Mouse (Mus musculus): Measurements from ENCODE around the gene Izumo3. TPM values are rescaled to one million over a fixed set of nuclear protein-coding genes. Genes with fewer than 3 reads are reported as not detected.
"Not testable (repeated sequence)": the region's sequence is repeated elsewhere in the genome, so short reads cannot be mapped to it uniquely, and the experiment has no call there.

Gene Izumo3
- total RNA-seq (2017) = not detected in 2 replicates

DNA sequence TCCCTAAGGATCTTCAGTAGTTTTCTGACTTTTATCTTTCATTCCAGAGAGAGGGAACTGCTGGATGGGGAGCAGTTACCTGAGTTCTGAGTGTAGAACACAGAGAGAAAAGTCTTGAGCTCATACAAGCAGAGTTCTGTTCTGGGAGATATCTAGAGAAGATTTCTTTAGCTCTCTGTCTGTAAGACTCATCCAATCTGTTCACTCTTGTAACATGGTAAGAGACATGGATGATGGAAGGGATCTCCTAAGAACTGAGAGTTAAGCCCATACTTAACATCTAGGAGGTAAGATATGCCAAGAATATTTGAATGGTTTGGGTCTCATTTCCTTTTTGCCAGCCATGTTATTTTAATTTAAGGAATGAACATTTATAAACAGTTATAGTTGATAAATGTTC, at the start of gene Izumo3:
Izumo3 (minus strand) TSS at position 101 of the 400 bp plus-strand sequence.
- no peak for ATAC-seq (replicated peaks in 1 of 2; ENCODE audit: insufficient read depth in 1 of 2, low FRiP score in 2 of 2, low TSS enrichment in 1 of 2, low read depth in 1 of 2, poor library complexity in 2 of 2, severe bottlenecking in 2 of 2)

DNA sequence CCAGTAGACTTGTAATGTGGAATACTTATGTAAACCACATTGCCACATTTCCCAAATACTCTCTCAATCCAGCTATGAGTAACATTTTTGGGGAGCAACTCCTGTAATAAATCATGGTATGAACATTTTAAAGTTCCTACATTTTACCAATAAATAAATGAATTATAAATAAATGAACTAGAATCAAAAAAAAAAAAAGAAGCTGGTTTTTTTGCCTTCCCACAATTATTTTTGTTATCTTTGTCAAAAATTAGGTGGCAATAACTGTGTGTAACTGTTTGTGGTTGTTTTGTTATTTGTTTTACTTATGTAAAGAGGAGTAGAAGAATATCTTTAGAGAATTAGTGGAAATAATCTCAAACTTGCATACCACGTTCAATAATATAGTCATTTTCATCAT, 44.6 kb upstream of the Izumo3 start, which contains the start of gene Gm12666:
Gm12666 (minus strand) TSS at position 101 of the 400 bp plus-strand sequence.
- ATAC-seq (replicated peaks in 1 of 2; ENCODE audit: insufficient read depth in 1 of 2, low FRiP score in 2 of 2, low TSS enrichment in 1 of 2, low read depth in 1 of 2, poor library complexity in 2 of 2, severe bottlenecking in 2 of 2) = not testable (repeated sequence)

DNA sequence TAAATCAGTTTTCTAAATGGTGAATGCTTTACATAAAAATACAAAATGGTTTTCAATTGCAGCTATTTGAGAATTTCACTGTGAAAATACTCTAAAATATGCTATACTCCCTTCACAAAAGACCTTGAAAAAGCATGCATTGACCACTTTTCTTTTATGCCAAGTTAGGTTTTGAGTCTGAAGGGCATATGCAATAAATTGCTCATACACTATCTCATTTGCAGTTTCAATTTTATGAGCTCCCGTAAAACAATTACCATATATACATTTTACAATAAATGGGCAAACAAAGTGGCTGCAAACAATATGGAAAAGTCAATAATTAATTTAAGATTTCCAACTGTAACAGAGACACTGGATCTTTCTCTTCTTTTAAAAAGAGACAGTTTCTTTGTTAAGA, 5.6 kb upstream of the Izumo3 start:
- no peak for ATAC-seq (replicated peaks in 1 of 2; ENCODE audit: insufficient read depth in 1 of 2, low FRiP score in 2 of 2, low TSS enrichment in 1 of 2, low read depth in 1 of 2, poor library complexity in 2 of 2, severe bottlenecking in 2 of 2)

DNA sequence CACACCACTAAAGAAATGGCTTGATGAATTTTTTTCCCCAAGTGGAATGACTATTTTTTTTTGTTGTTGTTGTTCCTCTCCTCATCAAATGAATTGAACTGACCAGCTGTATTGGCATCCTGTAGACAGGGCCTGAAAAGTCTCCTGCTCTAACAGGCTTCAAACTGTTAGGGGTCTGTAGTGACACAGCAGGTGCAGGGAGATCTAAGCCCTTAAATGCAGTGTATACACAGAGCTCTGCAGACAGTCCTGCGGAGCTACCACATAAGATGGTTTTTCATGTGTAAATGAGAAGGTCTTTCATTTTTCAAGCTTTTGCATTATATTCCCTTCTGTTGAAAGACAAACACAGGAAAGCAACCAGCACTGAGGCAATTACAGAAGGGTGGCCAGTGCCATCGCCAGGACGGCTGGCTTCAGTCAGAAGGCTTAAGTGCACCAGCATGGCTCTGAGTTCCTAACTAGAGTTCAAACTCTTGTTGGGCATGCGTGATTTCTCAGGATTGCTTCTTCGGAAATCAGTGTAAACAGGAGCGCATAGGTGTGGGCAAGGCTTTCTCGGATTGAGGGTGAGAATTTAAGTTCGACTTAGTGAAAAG, 35.5 kb downstream of the Izumo3 start:
- ATAC-seq (replicated peaks in 1 of 2; ENCODE audit: insufficient read depth in 1 of 2, low FRiP score in 2 of 2, low TSS enrichment in 1 of 2, low read depth in 1 of 2, poor library complexity in 2 of 2, severe bottlenecking in 2 of 2) = no peak

DNA sequence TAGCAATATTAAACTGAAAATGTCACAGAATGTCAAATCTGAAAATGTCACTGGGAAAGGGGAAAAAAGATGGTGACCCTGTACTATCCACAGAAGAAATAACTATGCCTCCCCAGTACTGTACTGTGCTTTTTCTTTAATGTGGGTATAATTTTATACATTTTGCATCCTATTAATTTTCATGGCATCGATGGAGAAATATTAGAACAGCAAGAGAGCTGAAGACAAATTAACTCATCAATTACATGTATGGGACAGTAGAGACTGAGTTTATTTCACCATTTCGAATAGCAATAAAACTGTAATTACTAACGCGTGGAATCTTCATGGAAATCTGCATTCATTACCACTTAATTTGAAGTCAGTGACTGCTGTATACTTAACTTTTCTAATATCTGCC, 49.6 kb downstream of the Izumo3 start:
- no peak for ATAC-seq (replicated peaks in 1 of 2; ENCODE audit: insufficient read depth in 1 of 2, low FRiP score in 2 of 2, low TSS enrichment in 1 of 2, low read depth in 1 of 2, poor library complexity in 2 of 2, severe bottlenecking in 2 of 2)

DNA sequence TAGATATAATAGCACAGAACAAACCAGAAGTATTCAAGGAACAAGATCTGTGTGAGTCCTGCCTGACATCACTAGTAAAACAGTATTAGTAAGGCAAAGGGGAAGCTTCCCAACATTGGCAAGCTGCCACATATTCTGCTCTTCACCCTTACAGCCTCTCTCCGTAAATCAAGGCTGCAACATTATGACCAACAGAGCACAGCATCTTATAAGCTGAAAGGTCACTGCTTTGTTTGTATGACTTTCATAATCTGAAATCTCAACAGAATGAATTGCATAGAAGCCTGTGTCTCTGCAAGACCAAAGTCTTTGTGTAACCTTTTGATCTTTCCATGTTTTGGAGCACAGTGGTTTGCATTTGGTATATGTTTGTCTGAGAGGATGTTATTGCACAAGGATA, 51.1 kb downstream of the Izumo3 start:
- ATAC-seq (replicated peaks in 1 of 2; ENCODE audit: insufficient read depth in 1 of 2, low FRiP score in 2 of 2, low TSS enrichment in 1 of 2, low read depth in 1 of 2, poor library complexity in 2 of 2, severe bottlenecking in 2 of 2) = no peak

Other genes starting within 250 kb of the Izumo3 start
- gene Gm12666, start 44.5 kb upstream of the Izumo3 start, total RNA-seq (2017) = not detected in 2 replicates

Measured in hematopoietic stem cell, adult 5-6 weeks (primary cell).